Mouse (Mus musculus): ENCODE measurements around the gene Cep131.

The Cep131 gene

GRCm38 (mm10) chr11:120053846-120054245 is 32.8 kb downstream of the Cep131 start:
- DNase-seq (ENCODE audit: low read depth in 1 of 2, low spot score in 2 of 2), result no peak

GRCm38 (mm10) chr11:120052274-120052673 is 34.4 kb downstream of the Cep131 start:
- DNase-seq (ENCODE audit: low read depth in 1 of 2, low spot score in 2 of 2), result no peak

DNA sequence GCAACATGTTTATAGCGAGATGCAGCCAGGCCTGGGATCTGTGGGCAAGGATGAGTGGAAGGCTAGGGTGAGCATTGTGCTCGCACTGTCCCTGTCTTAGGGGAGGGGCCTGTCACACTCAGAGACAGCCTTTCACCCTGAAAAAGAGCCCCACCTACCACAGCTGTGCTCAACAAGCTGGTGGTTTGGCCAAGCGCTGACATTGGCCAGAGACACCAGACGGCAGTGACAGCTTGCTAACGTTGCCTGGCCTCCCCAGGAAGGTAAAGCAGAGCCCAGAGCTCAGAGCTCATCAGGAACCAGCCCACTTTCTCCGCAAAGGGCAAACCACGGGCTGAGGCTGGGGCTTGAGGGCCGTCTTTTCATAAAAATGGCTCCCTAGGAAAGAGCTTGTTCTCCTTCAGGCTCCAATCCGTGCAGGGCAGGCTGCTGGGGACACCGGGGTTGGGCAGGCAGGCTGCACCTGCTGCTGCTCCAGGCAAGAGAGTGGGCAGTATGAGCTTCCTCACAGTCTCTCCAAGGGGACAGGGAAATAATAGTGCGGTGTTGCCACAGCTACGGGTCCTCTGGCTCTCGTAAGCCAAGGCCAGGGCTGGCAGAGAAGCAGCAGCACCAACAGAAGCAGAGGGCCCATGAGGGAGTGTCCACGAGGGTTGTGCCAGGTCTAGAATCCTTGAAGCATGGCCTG is 35.4 kb downstream of the Cep131 start:
- no peak for DNase-seq (ENCODE audit: low read depth in 1 of 2, low spot score in 2 of 2)

- no peak for DNase-seq (ENCODE audit: low read depth in 1 of 2, low spot score in 2 of 2)
Observed at GRCm38 (mm10) chr11:120049067-120049466, 37.6 kb downstream of the Cep131 start.

DNA sequence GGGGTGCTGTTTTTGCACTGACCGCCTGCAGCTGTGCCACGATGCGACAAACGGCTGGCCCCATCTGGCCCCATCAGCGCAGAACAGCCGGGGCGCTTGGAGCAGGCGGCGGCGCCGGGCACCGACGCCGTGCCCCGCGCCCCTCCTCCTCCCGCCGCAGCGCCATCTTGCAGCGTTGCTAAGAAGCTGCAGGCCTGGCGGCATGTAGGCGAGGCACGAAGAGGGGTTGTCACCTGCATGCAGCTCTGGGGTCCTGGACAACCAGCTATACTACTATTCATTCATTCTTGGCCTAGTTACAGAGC is 38.4 kb downstream of the Cep131 start:
- DNase-seq (ENCODE audit: low read depth in 1 of 2, low spot score in 2 of 2), result no peak

DNA sequence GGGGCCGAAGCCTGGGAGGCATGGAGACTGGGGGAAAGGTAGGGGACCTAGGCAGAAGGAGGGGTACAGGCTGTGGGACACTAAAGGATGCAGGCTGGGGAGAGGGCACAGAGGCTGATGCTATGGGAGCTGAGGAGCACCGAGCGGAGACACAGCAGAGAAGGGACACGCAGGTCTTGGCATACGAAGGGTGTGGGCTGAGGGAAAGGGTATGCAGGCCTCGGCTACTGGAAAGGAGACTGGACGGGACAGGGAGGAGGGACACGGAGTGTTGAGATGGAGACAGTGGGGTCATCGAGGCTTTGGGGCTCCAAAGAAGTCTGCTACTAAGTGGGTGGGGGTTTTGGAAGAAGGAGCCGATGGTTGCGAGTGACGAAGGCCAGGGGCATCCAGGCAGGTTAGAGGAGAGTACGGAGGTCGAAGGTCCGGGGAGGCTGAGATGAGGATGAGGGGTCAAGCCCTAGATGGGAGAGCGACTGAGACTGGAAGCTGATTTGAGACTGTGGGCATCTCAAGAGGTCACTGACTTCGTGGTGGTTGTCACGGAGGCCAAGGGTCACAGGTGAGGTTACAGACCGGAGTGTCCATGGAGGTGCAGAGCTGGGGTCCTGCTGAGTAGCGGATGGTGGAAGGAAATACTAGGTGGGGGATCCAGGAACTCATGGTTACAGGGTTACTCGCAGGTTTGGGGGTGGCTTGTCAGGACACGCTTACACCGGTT is 38.9 kb downstream of the Cep131 start:
- DNase-seq (ENCODE audit: low read depth in 1 of 2, low spot score in 2 of 2), result no peak

- no peak for DNase-seq (ENCODE audit: low read depth in 1 of 2, low spot score in 2 of 2)
Observed at GRCm38 (mm10) chr11:120046553-120047191, 40.0 kb downstream of the Cep131 start, which contains the start of gene Aatk. Gene Aatk (minus strand): TSS chr11:120047167.

DNA sequence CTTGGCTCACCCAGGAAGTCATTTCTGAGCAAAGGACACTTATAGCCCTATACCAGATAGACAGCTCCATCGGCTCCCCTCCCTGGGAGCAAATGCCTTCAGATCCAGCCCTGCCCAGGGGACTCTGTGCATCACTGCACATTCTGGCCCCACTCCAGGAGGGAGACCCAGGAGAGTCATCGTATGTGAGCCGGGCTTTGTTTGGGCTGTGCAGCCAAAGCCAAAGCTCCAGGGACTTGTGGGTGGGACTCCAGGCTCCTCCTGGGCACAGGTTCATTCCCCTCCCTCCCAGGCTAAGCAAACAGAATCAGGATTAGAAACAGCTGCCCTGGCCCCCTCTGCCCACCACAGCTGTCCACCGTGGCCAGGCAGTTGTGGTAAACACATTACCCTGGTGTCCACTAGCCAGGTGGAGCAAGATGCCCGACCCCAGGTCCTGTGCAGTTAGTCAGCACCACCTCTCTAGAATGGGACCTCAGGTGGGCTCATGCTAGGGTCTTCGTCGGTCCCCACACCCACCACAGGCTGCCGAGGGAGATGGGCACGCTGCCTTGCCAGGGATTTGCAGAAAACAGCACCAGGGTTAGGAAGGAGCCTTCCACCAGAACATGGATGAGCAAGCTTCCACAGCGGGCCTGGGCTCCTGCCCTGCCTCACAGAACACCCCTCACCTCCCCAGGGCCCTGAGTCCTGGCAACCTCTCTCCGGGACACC is 40.6 kb downstream of the Cep131 start:
- no peak for DNase-seq (ENCODE audit: low read depth in 1 of 2, low spot score in 2 of 2)

DNA sequence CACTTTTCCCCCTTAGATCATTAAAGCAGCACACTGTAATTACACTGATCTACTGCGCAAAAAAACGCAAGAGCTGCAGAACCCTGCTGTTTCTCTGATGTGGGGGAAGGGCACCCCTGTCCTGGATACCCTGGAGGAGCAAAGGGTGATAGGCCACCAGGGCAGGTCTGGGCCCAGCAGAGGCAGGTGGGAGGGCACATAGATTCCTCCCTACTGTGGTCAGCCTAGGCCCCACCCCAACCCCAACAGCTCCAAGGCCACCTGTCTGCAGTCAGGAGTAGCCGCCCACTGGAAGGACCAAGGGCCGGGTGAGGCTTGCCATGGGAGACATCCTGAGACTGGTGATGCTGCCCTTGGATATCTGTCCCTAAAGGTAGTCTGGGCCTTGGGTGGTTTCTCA is 41.3 kb downstream of the Cep131 start:
- no peak for DNase-seq (ENCODE audit: low read depth in 1 of 2, low spot score in 2 of 2)

- peak in 1 of 2 experiments; percentile 47 for DNase-seq (ENCODE audit: low read depth in 1 of 2, low spot score in 2 of 2)
Observed at GRCm38 (mm10) chr11:120042141-120042838, 44.3 kb downstream of the Cep131 start.

- DNase-seq (ENCODE audit: low read depth in 1 of 2, low spot score in 2 of 2), result peak; percentile 75 to 81
Observed at GRCm38 (mm10) chr11:120041191-120042123, 45.2 kb downstream of the Cep131 start.

DNA sequence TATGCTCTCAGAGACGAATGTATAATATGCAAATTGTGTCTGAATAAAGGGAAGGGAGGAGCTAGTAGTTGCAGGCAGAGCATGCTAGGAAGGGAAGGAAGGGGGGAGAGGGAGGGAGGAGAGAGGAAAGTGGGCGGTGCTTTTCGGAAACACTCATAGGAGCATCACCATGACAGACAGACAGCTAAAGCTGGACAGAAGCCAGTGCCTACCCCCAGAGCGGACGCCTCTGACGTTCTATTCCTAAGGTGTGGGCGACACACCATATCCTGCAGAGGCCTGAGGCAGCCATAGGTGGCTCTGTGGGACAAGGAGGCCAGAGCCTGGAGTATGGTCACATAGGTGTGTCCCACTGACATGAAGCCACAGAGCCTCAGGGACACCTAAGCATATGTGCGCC is 46.2 kb downstream of the Cep131 start:
- DNase-seq (ENCODE audit: low read depth in 1 of 2, low spot score in 2 of 2), result no peak

DNA sequence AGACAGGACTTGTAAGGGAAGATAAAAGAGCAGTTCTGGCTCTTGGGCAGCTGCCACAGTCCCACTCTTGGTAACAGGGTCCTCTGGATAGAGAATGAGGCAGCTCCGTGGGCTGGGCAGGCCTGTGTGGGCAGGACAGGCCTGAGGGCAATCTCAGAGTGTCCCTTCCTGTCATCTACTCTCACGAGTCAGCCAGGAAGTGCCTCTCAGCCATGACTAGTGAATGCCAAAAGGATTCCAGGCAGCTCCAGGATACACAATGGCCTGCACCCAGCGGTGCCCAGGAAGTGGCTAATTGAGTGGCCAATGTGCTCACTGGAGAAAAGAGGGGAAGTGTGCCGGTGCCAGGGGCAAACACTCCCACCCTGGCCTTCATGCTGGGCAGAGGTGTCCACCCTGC is 47.0 kb downstream of the Cep131 start:
- DNase-seq (ENCODE audit: low read depth in 1 of 2, low spot score in 2 of 2), result no peak

DNA sequence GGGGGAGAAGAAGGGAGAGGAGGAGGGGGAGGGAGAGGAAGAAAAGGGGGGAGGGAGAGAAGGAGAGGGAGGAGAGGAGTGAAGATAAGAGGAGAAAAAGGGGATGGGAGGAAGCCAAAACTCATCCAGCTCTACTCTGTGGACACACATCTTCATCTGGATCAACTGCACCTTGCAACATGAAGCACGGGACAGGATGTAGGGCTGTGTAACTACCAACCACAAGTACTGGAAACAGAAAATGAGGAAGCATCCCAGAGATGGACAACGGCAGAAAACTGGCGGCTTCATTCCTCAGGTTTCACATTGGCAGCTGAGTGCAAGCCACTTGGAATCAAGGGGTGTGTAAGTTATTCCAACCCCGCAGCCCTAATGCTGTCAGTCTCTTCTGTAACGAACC is 51.9 kb downstream of the Cep131 start:
- DNase-seq (ENCODE audit: low read depth in 1 of 2, low spot score in 2 of 2), result peak; percentile 56 to 78

GRCm38 (mm10) chr11:120034306-120034705 is 52.3 kb downstream of the Cep131 start:
- DNase-seq (ENCODE audit: low read depth in 1 of 2, low spot score in 2 of 2), result no peak

DNA sequence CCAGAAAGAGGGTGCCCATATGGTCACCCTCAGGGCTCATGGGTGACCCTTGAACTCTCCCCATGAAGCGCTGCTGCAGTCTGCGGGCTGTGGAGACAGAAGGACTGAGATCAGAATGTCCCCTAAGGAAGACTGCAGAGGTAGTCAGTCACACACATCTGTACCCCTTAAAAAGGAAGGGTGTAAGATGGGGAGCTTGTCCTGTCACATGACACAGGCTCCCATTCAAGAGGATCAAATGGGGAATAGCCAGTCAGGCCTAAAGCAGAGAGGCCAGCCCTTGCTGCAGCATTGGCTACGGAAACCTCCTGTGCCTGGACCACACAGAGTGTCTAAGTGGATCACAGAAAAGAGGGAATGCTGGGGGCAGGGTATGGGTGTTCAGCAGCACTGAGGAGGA is 53.2 kb downstream of the Cep131 start:
- DNase-seq (ENCODE audit: low read depth in 1 of 2, low spot score in 2 of 2), result no peak

- no peak for DNase-seq (ENCODE audit: low read depth in 1 of 2, low spot score in 2 of 2)
Observed at GRCm38 (mm10) chr11:120032052-120032451, 54.6 kb downstream of the Cep131 start.

- no peak for DNase-seq (ENCODE audit: low read depth in 1 of 2, low spot score in 2 of 2)
Observed at GRCm38 (mm10) chr11:120030145-120030901, 56.3 kb downstream of the Cep131 start.

- no peak for DNase-seq (ENCODE audit: low read depth in 1 of 2, low spot score in 2 of 2)
Observed at GRCm38 (mm10) chr11:120029431-120030144, 57.0 kb downstream of the Cep131 start.
